Mouse (Mus musculus): ENCODE data around the gene Slc13a4.

GRCm38 (mm10) chr6:35288114-35288761, 19.7 kb downstream of the Slc13a4 start:
- TF ChIP-seq EP300 (IDR thresholded peaks at IDR 0.05; ENCODE audit: low read depth) (no peak), CTCF (IDR thresholded peaks at IDR 0.05; ENCODE audit: low read depth) (no peak)
